Mouse (Mus musculus) spleen, postnatal 10 days (tissue): ENCODE results near the gene Fuz.

Source experiments
- DNase-seq, 2 experiments: peaks; one replicate each; pipeline ENCODE4 v3.0.0; 2021 to 2022; ENCODE audit warnings: low spot score in 2 of 2

The Fuz gene

DNA sequence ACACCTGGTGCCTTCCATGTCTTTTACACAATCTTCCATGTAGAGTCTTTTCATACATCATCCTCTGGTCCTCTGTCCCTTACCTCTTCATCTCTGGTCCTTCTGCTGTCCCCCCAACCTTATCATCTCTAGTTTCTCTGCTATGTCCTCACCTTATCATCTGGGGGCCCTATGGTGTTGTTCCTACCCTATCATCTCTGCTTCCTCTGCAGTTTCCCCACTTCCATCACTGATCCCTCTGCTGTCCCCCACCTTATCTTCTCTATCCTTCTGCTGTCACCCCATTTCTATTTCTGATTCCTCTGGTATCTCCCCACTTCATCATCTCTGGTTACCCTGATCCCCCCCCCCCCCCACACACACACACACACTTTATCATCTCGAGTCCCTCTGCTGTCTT is 32.7 kb downstream of the Fuz start:
- DNase-seq = no peak

GRCm38 (mm10) chr7:44929204-44930151 is 33.6 kb downstream of the Fuz start, which contains the start of gene Ap2a1:
Ap2a1 (minus strand) TSS chr7:44929496.
- DNase-seq = peak; percentile 98 to 100

GRCm38 (mm10) chr7:44938680-44939079 is 42.8 kb downstream of the Fuz start:
- DNase-seq = no peak

DNA sequence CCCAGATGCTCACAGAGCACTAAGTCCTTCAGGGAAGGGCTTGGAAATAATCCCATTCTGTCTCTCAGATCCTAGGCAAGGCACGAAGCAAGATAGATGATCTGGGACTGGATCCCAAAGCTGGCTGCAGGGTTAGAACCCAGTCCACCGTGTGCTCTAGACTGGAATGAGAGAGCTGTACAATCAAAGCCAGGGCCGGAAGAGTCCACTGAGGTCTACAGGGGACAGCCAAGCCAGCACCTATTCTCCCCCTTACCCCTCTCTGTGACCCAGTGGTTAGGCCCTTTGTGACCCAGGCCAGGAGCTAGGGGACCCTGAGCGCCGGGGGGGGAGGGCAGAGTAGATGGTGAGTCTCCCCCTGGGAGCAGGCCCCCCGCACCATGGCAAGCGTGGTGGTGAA is 47.0 kb downstream of the Fuz start, which contains the start of gene Tsks:
Gene Tsks (plus strand): TSS at position 301 of the 400 bp plus-strand sequence.
- no peak for DNase-seq

DNA sequence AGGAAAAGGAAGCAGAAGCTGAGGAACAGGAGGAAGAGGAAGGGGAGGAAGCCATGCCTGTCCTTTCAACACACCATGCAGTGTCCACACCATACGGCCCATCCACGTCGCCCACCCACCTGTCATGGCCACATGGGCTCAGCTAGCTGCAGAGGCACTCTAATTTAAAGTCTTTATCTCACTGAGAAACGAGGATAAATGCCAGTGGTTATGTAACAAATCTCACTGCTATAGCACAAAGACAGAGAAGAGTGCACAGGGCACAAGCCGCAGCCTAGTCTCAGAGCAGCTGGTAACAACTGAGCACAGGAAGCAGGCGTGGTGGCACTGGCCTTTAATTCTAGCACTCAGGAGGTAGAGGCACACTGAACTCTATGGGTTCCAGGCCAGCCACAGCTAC is 54.0 kb downstream of the Fuz start:
- no peak for DNase-seq

- peak in 1 of 2 experiments; percentile 57 for DNase-seq
Observed at GRCm38 (mm10) chr7:44951960-44952359, 56.1 kb downstream of the Fuz start.
